Mouse (Mus musculus) small intestine, adult 2 months (tissue): Measurements from ENCODE around the gene Spint2. TPM values are rescaled to one million over a fixed set of nuclear protein-coding genes. Genes with fewer than 3 reads are reported as not detected.
A peak's percentile ranks its signal among the peaks of the same experiment; 100 is the strongest.

Experiments
- H3K27ac ChIP-seq: fragments of 200-500 bp; 2 replicates; pipeline ENCODE4 v1.5.1; 2012; ENCODE audit warnings: low read depth, low read length, control low read depth, inconsistent platforms; ENCODE audit not compliant: insufficient read depth
- H3K27me3 ChIP-seq: fragments of 200-500 bp; 2 replicates; pipeline ENCODE4 v1.6.1; 2012; ENCODE audit warnings: mild to moderate bottlenecking, moderate library complexity, low read length, inconsistent platforms; ENCODE audit not compliant: control insufficient read depth, insufficient read depth
- H3K36me3 ChIP-seq: fragments of 200-500 bp; 2 replicates; pipeline ENCODE4 v1.6.1; 2012; ENCODE audit warnings: mild to moderate bottlenecking, low read length, control low read depth, inconsistent platforms; ENCODE audit not compliant: control insufficient read depth, insufficient read depth
- H3K4me1 ChIP-seq: fragments of 200-500 bp; 2 replicates; pipeline ENCODE4 v1.6.1; 2012; ENCODE audit warnings: low read length, inconsistent platforms, mixed read lengths; ENCODE audit not compliant: control insufficient read depth, insufficient read depth, insufficient read length
- H3K4me3 ChIP-seq: fragments of 200-500 bp; 2 replicates; pipeline ENCODE4 v1.5.1; 2012; ENCODE audit warnings: low read depth, mild to moderate bottlenecking, control low read depth, inconsistent platforms, low read length, moderate library complexity
- CTCF ChIP-seq: fragments of 200-500 bp; IDR thresholded peaks from 2 replicates; pipeline ENCODE4 v1.5.1; 2012; ENCODE audit warnings: low read depth, mild to moderate bottlenecking, control low read depth, inconsistent platforms, low read length, moderate library complexity, mixed read lengths; ENCODE audit not compliant: insufficient replicate concordance, insufficient read length; ENCODE audit errors: extremely low read depth
- POLR2A ChIP-seq: fragments of 200-500 bp; IDR thresholded peaks from 2 replicates; pipeline ENCODE4 v1.6.1; 2012; ENCODE audit warnings: low read depth, mild to moderate bottlenecking, control low read depth, inconsistent platforms, low read length, moderate library complexity
- WGBS: fragments of 180-500 bp; shearing (Covaris S2); methylation state at CpG from one replicate; pipeline ENCODE4 v1.1.7; 2018; 5-methylcytosine and 5-hydroxymethylcytosine counted together
- polyA plus RNA-seq: library from polyadenylated mRNA; depleted of rRNA; stranded (reverse); fragments of >200 nt; gene quantifications from 2 replicates; pipeline ENCODE4 v1.2.3, GENCODE M21; 2012

The Spint2 gene
- polyA plus RNA-seq, 1 experiment, result 1,754 TPM

GRCm38 (mm10) chr7:29288079-29288478 lies 6.4 kb upstream of the Spint2 start:
- no peaks in the 10 kb centered on the region for H3K36me3 ChIP-seq

DNA sequence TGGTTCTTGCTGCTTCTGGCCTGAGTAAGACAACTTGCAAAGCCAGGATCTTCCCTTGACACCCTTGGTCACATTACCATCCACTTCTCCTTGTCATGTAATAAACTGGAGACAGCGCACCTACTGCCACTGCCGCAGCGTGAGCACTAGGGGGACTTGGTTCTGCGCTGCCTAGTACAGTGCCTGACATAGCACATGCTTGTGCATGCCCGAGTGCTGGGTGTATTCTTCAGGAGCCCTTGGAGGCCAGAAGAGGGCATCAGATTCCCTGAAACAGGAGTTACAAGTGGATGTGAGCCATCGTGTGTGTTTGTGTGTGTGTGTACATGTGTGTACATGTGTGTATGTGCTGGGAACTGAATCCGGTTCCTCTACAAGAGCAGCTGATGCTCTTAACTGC lies 5.8 kb upstream of the Spint2 start:
- Histone ChIP-seq H3K27ac (no peak overlapping the region), H3K4me1 (peaks cover 21% of the 10 kb centered on the region), H3K36me3 (no peaks in the 10 kb centered on the region), H3K27me3 (no peaks in the 10 kb centered on the region), H3K4me3 (no peak overlapping the region)
- 70% methylated on average over 7 of the region's 7 CpGs for WGBS
- TF ChIP-seq CTCF, result no peak
- no peak for TF ChIP-seq POLR2A

More at GRCm38 (mm10) chr7:29288079-29288478, 6.4 kb upstream of the Spint2 start:
- WGBS, result 37% methylated on average over 2 of the region's 2 CpGs
- peaks cover 17% of the 10 kb centered on the region for H3K4me1 ChIP-seq
- no peak for TF ChIP-seq POLR2A
- TF ChIP-seq CTCF, result no peak
- no peaks in the 10 kb centered on the region for H3K27me3 ChIP-seq
- no peak overlapping the region for H3K27ac ChIP-seq
- H3K4me3 ChIP-seq, result no peak overlapping the region

- TF ChIP-seq POLR2A (no peak), CTCF (no peak)
- 69% methylated on average over 6 of the region's 6 CpGs for WGBS
These were observed 2.8 kb upstream of the Spint2 start for GRCm38 (mm10) chr7:29284523-29284922.

GRCm38 (mm10) chr7:29283876-29284275 lies 2.2 kb upstream of the Spint2 start:
- 82% methylated on average over 4 of the region's 4 CpGs for WGBS
- Histone ChIP-seq H3K36me3 (peaks cover 3% of the 10 kb centered on the region; the same call in 1 of the 2 replicates), H3K4me3 (no peak overlapping the region), H3K27me3 (no peaks in the 10 kb centered on the region), H3K27ac (no peak overlapping the region), H3K4me1 (peaks cover 19% of the 10 kb centered on the region)
- TF ChIP-seq POLR2A (no peak), CTCF (no peak)

More at GRCm38 (mm10) chr7:29284523-29284922, 2.8 kb upstream of the Spint2 start:
- Histone ChIP-seq H3K4me1 (peaks cover 25% of the 10 kb centered on the region), H3K27ac (no peak overlapping the region), H3K27me3 (no peaks in the 10 kb centered on the region), H3K4me3 (no peak overlapping the region), H3K36me3 (no peaks in the 10 kb centered on the region)

DNA sequence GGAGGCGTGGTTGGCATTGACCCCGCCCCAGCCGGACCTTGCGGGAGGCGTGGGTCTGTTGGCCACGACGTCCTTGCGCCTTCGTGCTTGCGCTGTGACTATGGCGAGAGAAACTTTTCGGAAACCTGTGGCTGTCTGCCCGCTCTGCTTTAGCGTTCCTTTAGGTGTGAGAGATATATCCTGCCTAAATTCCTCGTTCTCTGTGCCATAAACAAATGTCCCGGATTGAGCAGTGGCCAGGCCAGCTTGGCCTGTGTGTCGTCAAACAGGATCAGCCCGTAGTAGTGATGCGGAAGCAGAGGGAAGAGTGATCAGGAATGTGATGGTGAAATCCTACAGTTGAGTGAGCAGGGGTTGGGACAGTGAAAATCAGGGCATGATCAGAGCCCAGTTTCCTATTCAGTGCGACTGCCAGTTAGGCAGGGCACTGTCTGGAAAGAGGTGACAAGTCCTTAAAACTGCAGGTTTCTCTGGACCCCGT lies 402 bp upstream of the Spint2 start:
- peaks cover 10% of the 10 kb centered on the region for H3K36me3 ChIP-seq
- H3K4me1 ChIP-seq, result peaks cover 13% of the 10 kb centered on the region
- H3K4me3 ChIP-seq, result peak overlapping the region; percentile 96
- H3K27me3 ChIP-seq, result no peaks in the 10 kb centered on the region
- no peak for TF ChIP-seq CTCF
- TF ChIP-seq POLR2A, result no peak
- 4% methylated on average over 21 of the region's 21 CpGs for WGBS
- peak overlapping the region; percentile 71 for H3K27ac ChIP-seq

DNA sequence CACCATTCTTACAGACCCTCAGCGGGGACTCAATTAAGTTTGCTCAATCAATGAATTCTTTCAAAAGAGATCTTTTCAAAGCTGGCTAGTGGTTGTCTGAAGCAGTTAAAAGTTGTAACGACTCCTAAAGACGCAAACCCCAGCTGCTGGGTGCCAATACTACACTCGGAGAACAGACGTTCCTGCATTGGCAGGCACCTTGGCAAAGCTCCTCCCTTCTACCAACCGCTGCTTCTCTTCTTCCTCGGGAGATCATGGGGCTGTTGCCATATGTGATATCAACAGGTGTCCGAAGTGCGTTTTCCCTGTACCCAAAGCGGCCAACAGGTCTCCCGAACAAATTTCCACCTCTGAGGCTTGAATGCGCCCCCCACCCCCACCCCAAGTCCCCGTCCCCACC lies 911 bp downstream of the Spint2 start:
- no peaks in the 10 kb centered on the region for H3K27me3 ChIP-seq
- WGBS, result 11% methylated on average over 13 of the region's 13 CpGs
- TF ChIP-seq POLR2A (no peak), CTCF (no peak)
- peak overlapping the region; percentile 89 for H3K27ac ChIP-seq
- H3K36me3 ChIP-seq, result peaks cover 21% of the 10 kb centered on the region
- peaks cover 19% of the 10 kb centered on the region for H3K4me1 ChIP-seq
- peak overlapping the region; percentile 96 for H3K4me3 ChIP-seq

GRCm38 (mm10) chr7:29279924-29280323 lies 1.8 kb downstream of the Spint2 start:
- H3K4me3 ChIP-seq, result peak overlapping the region; percentile 96
- H3K4me1 ChIP-seq, result peaks cover 21% of the 10 kb centered on the region
- WGBS, result 23% methylated on average over 8 of the region's 8 CpGs
- peaks cover 23% of the 10 kb centered on the region for H3K36me3 ChIP-seq
- TF ChIP-seq POLR2A (no peak), CTCF (no peak)
- H3K27ac ChIP-seq, result peak overlapping the region; percentile 89
- H3K27me3 ChIP-seq, result no peaks in the 10 kb centered on the region
